Mouse (Mus musculus) T-cell, adult 66 days (primary cell): Measurements from ENCODE around the gene E130309D02Rik. TPM values are rescaled to one million over a fixed set of nuclear protein-coding genes. Genes with fewer than 3 reads are reported as not detected.

ENCODE experiments used
- total RNA-seq, 2 experiments: library from RNA; stranded (reverse); gene quantifications; 3 replicates in 1 of 2; 4 replicates in 1 of 2; pipeline ENCODE4 v1.2.4; 2023

Gene E130309D02Rik
- 10 to 100 TPM; 35.1 to 37.7 TPM for total RNA-seq

GRCm38 (mm10) chr5:143314730-143315513, at the start of gene E130309D02Rik:
E130309D02Rik (minus strand) TSS chr5:143315360.

GRCm38 (mm10) chr5:143356686-143357388, 41.7 kb upstream of the E130309D02Rik start, which contains the start of gene Grid2ip:
Grid2ip (plus strand) TSS chr5:143357338.

GRCm38 (mm10) chr5:143328690-143329495, 13.7 kb upstream of the E130309D02Rik start, which contains the start of gene Zdhhc4:
Zdhhc4 (minus strand) TSS chr5:143329256.

GRCm38 (mm10) chr5:143293404-143293803, 21.8 kb downstream of the E130309D02Rik start, which contains the start of gene Zfp853:
Zfp853 (minus strand) TSS chr5:143293623.

GRCm38 (mm10) chr5:143269363-143270150, 45.6 kb downstream of the E130309D02Rik start, which contains the start of gene Zfp316:
Zfp316 (minus strand) TSS chr5:143270022.

Other genes starting within 250 kb of the E130309D02Rik start
- gene Rnf216, start 202.4 kb downstream of the E130309D02Rik start, total RNA-seq, result 10 to 100 TPM; 10.6 to 11.0 TPM
- gene Olfr718-ps1, start 167.8 kb downstream of the E130309D02Rik start, total RNA-seq, result under 1 TPM in 1 of 2 experiments, not detected in 1; 0.44 TPM
- 10 to 100 TPM; 10.9 to 12.5 TPM for gene Rbak, start 134.6 kb downstream of the E130309D02Rik start, total RNA-seq
- not detected for gene Spdye4b, start 134.3 kb downstream of the E130309D02Rik start, total RNA-seq
- gene Spdye4a, start 88.5 kb downstream of the E130309D02Rik start, total RNA-seq, result not detected
- gene Zfp12, start 80.2 kb downstream of the E130309D02Rik start, total RNA-seq, result 10 to 100 TPM; 36.1 to 37.2 TPM
- 1 to 10 TPM; 1.6 to 1.9 TPM for gene Zfp316, start 45.3 kb downstream of the E130309D02Rik start, total RNA-seq
- 1 to 10 TPM; 1.3 to 2.1 TPM for gene Zfp853, start 21.7 kb downstream of the E130309D02Rik start, total RNA-seq
- gene Zdhhc4, start 13.9 kb upstream of the E130309D02Rik start, total RNA-seq, result 10 to 100 TPM; 58.3 to 67.9 TPM
- not detected for gene Grid2ip, start 42.0 kb upstream of the E130309D02Rik start, total RNA-seq
- gene Kdelr2, start 88.5 kb upstream of the E130309D02Rik start, total RNA-seq, result 10 to 100 TPM; 28.6 to 35.0 TPM
- 1 to 10 TPM; 9.4 to 10.0 TPM for gene Daglb, start 149.2 kb upstream of the E130309D02Rik start, total RNA-seq
- gene Rac1, start 212.7 kb upstream of the E130309D02Rik start, total RNA-seq, result 100 to 1,000 TPM; 287 to 289 TPM